Mouse (Mus musculus): ENCODE results near the gene 2010003K11Rik.

Gene 2010003K11Rik

GRCm38 (mm10) chr19:4497263-4497973, 965 bp downstream of the 2010003K11Rik start:
- DNase-seq (ENCODE audit: low read depth, low spot score) = peak; percentile 90

- no peak for DNase-seq (ENCODE audit: low read depth, low spot score)
Observed at GRCm38 (mm10) chr19:4496535-4497262, 1.7 kb downstream of the 2010003K11Rik start.

GRCm38 (mm10) chr19:4495814-4496213, 2.6 kb downstream of the 2010003K11Rik start:
- DNase-seq (ENCODE audit: low read depth, low spot score) = no peak

- no peak for DNase-seq (ENCODE audit: low read depth, low spot score)
Observed at GRCm38 (mm10) chr19:4494707-4495106, 3.7 kb downstream of the 2010003K11Rik start.

- DNase-seq (ENCODE audit: low read depth, low spot score) = no peak
Observed at GRCm38 (mm10) chr19:4492526-4493296, 5.7 kb downstream of the 2010003K11Rik start.

- DNase-seq (ENCODE audit: low read depth, low spot score) = peak; percentile 23
Observed at GRCm38 (mm10) chr19:4491080-4491695, 7.2 kb downstream of the 2010003K11Rik start.

- DNase-seq (ENCODE audit: low read depth, low spot score) = no peak
Observed at GRCm38 (mm10) chr19:4487877-4488276, 10.5 kb downstream of the 2010003K11Rik start.

- peak; percentile 47 for DNase-seq (ENCODE audit: low read depth, low spot score)
Observed at GRCm38 (mm10) chr19:4485006-4485405, 13.4 kb downstream of the 2010003K11Rik start.

GRCm38 (mm10) chr19:4482111-4482859, 16.1 kb downstream of the 2010003K11Rik start:
- no peak for DNase-seq (ENCODE audit: low read depth, low spot score)

GRCm38 (mm10) chr19:4481326-4481725, 17.1 kb downstream of the 2010003K11Rik start:
- DNase-seq (ENCODE audit: low read depth, low spot score) = no peak

GRCm38 (mm10) chr19:4480041-4480440, 18.3 kb downstream of the 2010003K11Rik start:
- DNase-seq (ENCODE audit: low read depth, low spot score) = no peak

GRCm38 (mm10) chr19:4478190-4478516, 20.2 kb downstream of the 2010003K11Rik start:
- no peak for DNase-seq (ENCODE audit: low read depth, low spot score)

GRCm38 (mm10) chr19:4477345-4478189, 20.8 kb downstream of the 2010003K11Rik start, which contains the start of gene Syt12:
Syt12 (minus strand) TSS chr19:4477447.
- no peak for DNase-seq (ENCODE audit: low read depth, low spot score)

- no peak for DNase-seq (ENCODE audit: low read depth, low spot score)
Observed at GRCm38 (mm10) chr19:4476601-4477257, 21.7 kb downstream of the 2010003K11Rik start.

- DNase-seq (ENCODE audit: low read depth, low spot score) = no peak
Observed at GRCm38 (mm10) chr19:4475224-4475925, 23.0 kb downstream of the 2010003K11Rik start.

- DNase-seq (ENCODE audit: low read depth, low spot score) = no peak
Observed at GRCm38 (mm10) chr19:4474739-4475138, 23.6 kb downstream of the 2010003K11Rik start.

- no peak for DNase-seq (ENCODE audit: low read depth, low spot score)
Observed at GRCm38 (mm10) chr19:4473549-4473948, 24.8 kb downstream of the 2010003K11Rik start.

GRCm38 (mm10) chr19:4468363-4468762, 30.0 kb downstream of the 2010003K11Rik start:
- DNase-seq (ENCODE audit: low read depth, low spot score) = no peak

- DNase-seq (ENCODE audit: low read depth, low spot score) = no peak
Observed at GRCm38 (mm10) chr19:4464666-4465065, 33.7 kb downstream of the 2010003K11Rik start.

Measured in mesoderm, embryonic 11.5 days (tissue).